Mouse (Mus musculus): ENCODE measurements around the gene Micu1. TPM values are rescaled to one million over a fixed set of nuclear protein-coding genes. Genes with fewer than 3 reads are reported as not detected.

The Micu1 gene
- 56.4 TPM for polyA plus RNA-seq (2014; fragmentation: Illumina TruSeq; extraction: RNeasy Lipid Tissue Mini Kit (QIAGEN cat#74804); ENCODE audit: low replicate concordance)

DNA sequence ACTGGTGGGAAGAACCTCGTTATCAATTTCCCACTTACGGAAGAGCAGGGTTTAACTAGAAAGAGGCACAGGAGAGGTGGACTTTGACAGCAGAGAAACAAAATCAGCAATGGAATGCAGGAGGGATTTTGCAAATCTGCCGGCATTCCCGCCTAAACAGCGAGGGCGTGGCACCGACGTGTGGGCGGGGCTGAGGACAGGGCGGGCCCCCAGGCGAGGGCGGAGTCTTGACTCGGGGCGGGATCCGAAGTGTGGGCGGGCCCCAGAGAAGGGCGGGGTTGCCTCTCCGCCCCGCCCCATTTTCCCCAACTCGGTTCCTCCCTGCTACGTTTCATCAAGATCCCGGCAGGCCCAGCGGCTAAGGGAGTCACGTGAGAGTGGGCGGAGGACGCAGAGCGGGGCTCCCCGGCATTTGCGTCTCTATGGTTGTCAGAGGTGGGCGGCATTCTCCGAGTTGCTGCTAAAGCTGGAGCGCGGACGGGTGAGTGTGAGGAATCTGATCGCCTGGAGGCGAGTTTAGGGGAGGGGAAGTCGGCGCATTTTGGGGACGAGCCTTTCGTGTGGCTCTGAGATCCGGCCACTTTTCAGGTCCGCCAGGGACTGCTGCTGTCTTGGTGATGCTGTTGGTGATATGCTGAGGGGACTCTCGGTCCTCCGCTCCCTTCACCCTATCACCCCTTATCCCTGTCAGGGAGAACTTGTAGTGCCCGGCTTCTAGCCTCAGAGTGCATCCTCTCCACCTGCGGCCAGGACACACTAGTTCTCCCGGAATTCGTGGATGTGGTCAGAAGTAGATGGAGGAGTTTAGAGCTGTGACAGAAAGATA, at the start of gene Micu1:
TSS of gene Micu1 (plus strand) at position 271 of the 826 bp plus-strand sequence.

DNA sequence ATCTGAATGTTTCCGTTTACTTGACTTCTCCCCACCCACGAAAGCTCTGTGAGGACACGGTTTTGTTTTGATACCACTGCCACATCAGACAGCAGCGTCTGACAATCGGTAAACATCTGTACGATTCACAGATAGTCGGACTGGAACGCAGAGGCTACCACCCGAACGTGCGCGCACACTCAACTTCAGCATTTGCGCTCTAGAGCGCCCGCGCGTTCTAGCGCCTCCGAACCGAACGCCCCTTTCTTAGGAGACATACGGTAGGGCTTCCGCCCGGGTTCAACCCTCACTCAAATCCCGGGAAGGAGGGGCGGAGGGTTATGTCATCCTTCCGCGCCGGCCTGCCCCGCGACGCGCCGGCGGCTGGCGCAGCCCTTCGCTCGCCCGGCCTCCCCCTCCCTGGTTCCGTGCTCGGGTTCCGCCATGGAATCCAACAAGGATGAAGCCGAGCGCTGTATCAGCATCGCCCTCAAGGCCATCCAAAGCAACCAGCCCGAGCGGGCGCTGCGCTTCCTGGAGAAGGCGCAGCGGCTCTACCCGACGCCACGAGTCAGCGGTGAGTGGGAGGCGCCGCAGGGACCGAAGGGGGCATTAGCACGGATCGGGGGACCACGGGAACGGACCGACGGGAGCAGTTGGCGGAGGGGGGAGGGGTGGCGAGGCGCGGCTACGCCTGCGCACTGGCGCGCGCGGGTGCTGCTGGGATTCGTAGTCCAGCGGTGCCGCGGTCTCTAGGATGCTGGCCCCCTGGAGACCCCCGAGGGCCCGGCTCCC, 177.2 kb downstream of the Micu1 start, which contains the start of gene Dnajb12:
TSS of gene Dnajb12 (plus strand) at position 302 of the 774 bp plus-strand sequence.

Other genes with a start within 250 kb of the Micu1 start
- gene Gm10322, start 86.4 kb upstream of the Micu1 start, polyA plus RNA-seq (2014; fragmentation: Illumina TruSeq; extraction: RNeasy Lipid Tissue Mini Kit (QIAGEN cat#74804); ENCODE audit: low replicate concordance): not detected
- 100 TPM for gene Mcu, start 85.8 kb upstream of the Micu1 start, polyA plus RNA-seq (2014; fragmentation: Illumina TruSeq; extraction: RNeasy Lipid Tissue Mini Kit (QIAGEN cat#74804); ENCODE audit: low replicate concordance)
- gene Dnajb12, start 177.1 kb downstream of the Micu1 start, polyA plus RNA-seq (2014; fragmentation: Illumina TruSeq; extraction: RNeasy Lipid Tissue Mini Kit (QIAGEN cat#74804); ENCODE audit: low replicate concordance): 5.5 TPM
- 2.4 TPM for gene Ddit4, start 249.4 kb downstream of the Micu1 start, polyA plus RNA-seq (2014; fragmentation: Illumina TruSeq; extraction: RNeasy Lipid Tissue Mini Kit (QIAGEN cat#74804); ENCODE audit: low replicate concordance)

Measured in small intestine, adult 10 weeks (tissue).